Mouse (Mus musculus): Measurements from ENCODE around the gene 4930523C07Rik.

4930523C07Rik gene

GRCm38 (mm10) chr1:160045971-160046370 is 1.8 kb downstream of the 4930523C07Rik start:
- DNase-seq (ENCODE audit: low read depth), result no peak

GRCm38 (mm10) chr1:160046786-160047185 is 2.6 kb downstream of the 4930523C07Rik start:
- DNase-seq (ENCODE audit: low read depth), result no peak

GRCm38 (mm10) chr1:160047481-160047931 is 3.3 kb downstream of the 4930523C07Rik start:
- no peak for DNase-seq (ENCODE audit: low read depth)

- no peak for DNase-seq (ENCODE audit: low read depth)
These were observed 5.1 kb downstream of the 4930523C07Rik start for GRCm38 (mm10) chr1:160049131-160049880.

GRCm38 (mm10) chr1:160050898-160051297 is 6.7 kb downstream of the 4930523C07Rik start:
- DNase-seq (ENCODE audit: low read depth), result no peak

- no peak for DNase-seq (ENCODE audit: low read depth)
These were observed 8.6 kb downstream of the 4930523C07Rik start for GRCm38 (mm10) chr1:160052556-160053315.

GRCm38 (mm10) chr1:160053510-160054305 is 9.5 kb downstream of the 4930523C07Rik start:
- DNase-seq (ENCODE audit: low read depth), result peak; percentile 26

- DNase-seq (ENCODE audit: low read depth), result no peak
These were observed 10.3 kb downstream of the 4930523C07Rik start for GRCm38 (mm10) chr1:160054366-160055078.

- DNase-seq (ENCODE audit: low read depth), result no peak
These were observed 13.5 kb downstream of the 4930523C07Rik start for GRCm38 (mm10) chr1:160057657-160058056.

GRCm38 (mm10) chr1:160059908-160060307 is 15.7 kb downstream of the 4930523C07Rik start:
- peak; percentile 60 for DNase-seq (ENCODE audit: low read depth)

GRCm38 (mm10) chr1:160060542-160060941 is 16.4 kb downstream of the 4930523C07Rik start:
- DNase-seq (ENCODE audit: low read depth), result peak; percentile 71

GRCm38 (mm10) chr1:160061321-160061720 is 17.1 kb downstream of the 4930523C07Rik start:
- DNase-seq (ENCODE audit: low read depth), result no peak

- peak; percentile 51 for DNase-seq (ENCODE audit: low read depth)
These were observed 17.7 kb downstream of the 4930523C07Rik start for GRCm38 (mm10) chr1:160061725-160062366.

GRCm38 (mm10) chr1:160064547-160065144 is 20.5 kb downstream of the 4930523C07Rik start:
- DNase-seq (ENCODE audit: low read depth), result no peak

GRCm38 (mm10) chr1:160078882-160079661 is 34.9 kb downstream of the 4930523C07Rik start:
- peak; percentile 58 for DNase-seq (ENCODE audit: low read depth)

- peak; percentile 93 for DNase-seq (ENCODE audit: low read depth)
These were observed 36.7 kb downstream of the 4930523C07Rik start for GRCm38 (mm10) chr1:160080800-160081436.

GRCm38 (mm10) chr1:160082647-160083046 is 38.5 kb downstream of the 4930523C07Rik start:
- DNase-seq (ENCODE audit: low read depth), result peak; percentile 22

GRCm38 (mm10) chr1:160084239-160084638 is 40.1 kb downstream of the 4930523C07Rik start:
- no peak for DNase-seq (ENCODE audit: low read depth)

- no peak for DNase-seq (ENCODE audit: low read depth)
These were observed 42.5 kb downstream of the 4930523C07Rik start for GRCm38 (mm10) chr1:160086651-160087050.

Data from NIH3T3 (cell line).